Mouse (Mus musculus) embryonic fibroblast, embryonic 13.5 days (primary cell): ENCODE measurements around the gene Mas1.

Experiments
- CTCF ChIP-seq: IDR thresholded peaks from 2 replicates; pipeline ENCODE4 v1.5.1; 2011; ENCODE audit warnings: mild to moderate bottlenecking, control low read depth, low read length, moderate library complexity, borderline replicate concordance; ENCODE audit not compliant: insufficient read depth
- POLR2A ChIP-seq: IDR thresholded peaks from 2 replicates; pipeline ENCODE4 v1.6.1; 2011; ENCODE audit warnings: low read depth, mild to moderate bottlenecking, control low read depth, low read length, moderate library complexity

DNA sequence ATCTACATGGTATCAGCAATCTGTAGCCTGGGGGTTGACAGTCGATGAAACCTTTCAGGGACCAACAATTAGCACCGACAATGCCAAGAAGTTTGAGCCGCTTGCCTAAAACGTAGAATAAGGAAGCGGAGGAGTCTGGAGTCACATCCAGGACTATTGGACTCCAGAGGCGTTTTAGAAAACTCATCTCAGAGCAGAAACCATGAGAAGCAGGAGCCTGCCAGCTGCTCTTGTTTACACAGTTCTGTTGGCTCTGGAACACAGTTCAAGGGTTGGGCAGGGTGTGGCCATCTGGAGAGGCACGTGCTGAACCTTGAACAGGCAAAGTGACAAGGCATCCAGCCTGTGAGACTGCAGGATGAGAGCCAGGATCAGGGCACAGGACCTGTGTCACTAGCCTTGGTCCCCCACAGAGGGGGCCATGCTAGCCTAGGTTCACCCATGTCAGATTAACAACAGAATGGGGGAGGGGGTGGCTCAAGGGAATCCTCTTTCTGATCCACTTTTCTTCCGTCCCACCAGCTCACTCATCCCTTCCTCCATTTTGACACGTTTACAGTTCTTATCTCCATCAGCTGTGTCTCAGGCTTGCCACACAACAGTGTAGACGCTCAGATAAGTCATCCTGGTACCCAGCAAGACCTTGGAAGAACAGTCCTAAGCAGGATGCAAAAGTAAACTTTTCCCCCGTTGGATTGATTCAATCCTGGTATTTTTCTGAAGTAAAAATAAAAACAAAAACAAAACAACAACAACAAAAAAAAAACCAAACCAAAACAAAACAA lies 75.3 kb downstream of the Mas1 start:
- no peak for TF ChIP-seq CTCF
- TF ChIP-seq POLR2A: no peak
